Mouse (Mus musculus) neural tube, embryonic 10.5 days (tissue): ENCODE data around the gene Nav3.
"Not testable (repeated sequence)": the region's sequence is repeated elsewhere in the genome, so short reads cannot be mapped to it uniquely, and the experiment has no call there.

ENCODE experiments used
- DNase-seq: peaks from one replicate; pipeline ENCODE4 v3.0.0-alpha.2; 2017; ENCODE audit warnings: low spot score; ENCODE audit errors: extremely low spot score

The Nav3 gene

DNA sequence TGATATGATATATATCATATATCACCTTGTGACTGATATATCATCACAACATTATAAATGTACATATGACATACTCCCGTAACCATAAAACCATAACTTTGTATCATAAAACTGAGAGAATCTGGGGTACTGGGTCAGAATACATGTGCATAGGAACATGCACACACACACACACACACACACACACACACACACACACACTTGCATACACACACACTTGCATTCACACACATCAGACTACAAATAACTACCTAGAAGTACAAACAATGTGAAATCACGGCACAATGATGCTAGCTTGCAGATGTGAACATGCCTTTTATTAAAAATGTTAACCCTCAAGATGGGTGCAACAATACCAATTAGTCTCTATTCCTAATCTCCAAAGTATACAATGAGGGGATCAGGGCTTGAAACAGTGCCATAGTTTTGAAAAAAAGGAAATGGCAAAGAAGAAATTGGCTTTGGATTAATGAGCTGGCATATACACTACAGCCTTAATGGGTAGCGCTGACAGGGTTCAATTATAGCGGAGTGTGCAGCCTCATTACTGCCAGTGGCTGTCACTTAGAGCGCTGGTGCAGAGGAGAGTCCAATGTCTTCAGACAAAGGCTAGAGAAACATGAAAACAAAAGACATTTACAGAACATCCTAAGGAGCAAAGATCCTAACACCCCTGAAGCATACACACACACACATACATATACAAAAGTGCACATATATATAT lies 72.3 kb downstream of the Nav3 start:
- DNase-seq = not testable (repeated sequence)

DNA sequence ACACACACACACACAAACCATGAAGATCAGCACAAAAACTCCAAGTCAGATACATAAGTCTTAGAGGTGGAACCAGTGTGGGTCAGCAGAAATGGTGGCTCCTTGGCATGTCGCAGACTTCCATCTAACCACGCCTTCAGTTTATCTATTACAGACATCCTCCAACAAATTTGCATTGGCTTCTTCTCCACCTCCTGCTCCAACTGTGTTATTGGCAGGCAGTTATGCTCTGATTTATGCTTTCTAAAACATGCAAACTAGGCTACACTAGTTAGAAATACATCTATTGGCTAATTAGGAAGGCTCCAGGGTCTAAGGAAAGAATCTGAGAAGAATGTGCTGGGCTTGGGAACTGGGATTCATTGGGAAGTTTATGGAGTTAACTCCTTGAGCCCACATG lies 75.2 kb downstream of the Nav3 start:
- DNase-seq = no peak

- DNase-seq = no peak
Measured at GRCm38 (mm10) chr10:110372724-110373455, 83.1 kb downstream of the Nav3 start.

DNA sequence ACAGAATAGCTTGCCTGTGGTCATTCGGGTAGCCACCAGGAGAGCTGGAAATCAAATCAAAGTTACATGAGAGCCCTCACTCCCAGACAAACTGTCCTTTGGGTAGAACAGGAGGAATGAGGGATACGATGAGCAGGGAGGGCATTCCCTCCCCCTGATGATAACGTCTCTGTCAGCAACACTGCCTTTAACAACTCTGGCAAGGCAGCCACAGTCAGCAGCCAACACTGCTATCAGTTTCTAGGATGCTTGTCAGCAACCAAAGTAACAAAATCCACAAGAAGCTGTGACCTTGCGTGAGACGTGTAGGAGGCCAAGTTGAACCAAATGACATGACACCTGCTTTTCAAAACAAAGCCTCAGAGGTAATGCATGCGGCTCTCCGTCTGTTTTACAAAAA lies 103.9 kb downstream of the Nav3 start:
- DNase-seq = no peak

DNA sequence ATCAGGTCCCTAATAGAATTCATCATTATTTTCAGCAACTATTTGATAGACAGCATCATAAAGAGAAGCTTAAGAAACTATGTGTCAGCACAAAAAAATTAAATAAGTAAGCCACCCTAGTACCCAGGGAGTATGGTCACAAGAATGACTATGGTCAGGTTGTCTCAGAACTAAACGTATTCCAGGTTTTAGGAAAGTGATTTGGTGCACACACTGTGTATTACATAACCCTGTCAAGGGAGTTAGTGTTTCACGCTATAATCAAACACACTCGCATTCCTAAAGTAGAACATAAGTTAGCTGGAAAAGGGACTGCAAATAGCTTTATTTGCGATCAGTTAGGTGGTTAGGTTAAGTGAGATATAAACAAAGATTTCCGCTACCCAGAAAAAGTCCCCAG lies 126.0 kb downstream of the Nav3 start:
- DNase-seq = no peak

DNA sequence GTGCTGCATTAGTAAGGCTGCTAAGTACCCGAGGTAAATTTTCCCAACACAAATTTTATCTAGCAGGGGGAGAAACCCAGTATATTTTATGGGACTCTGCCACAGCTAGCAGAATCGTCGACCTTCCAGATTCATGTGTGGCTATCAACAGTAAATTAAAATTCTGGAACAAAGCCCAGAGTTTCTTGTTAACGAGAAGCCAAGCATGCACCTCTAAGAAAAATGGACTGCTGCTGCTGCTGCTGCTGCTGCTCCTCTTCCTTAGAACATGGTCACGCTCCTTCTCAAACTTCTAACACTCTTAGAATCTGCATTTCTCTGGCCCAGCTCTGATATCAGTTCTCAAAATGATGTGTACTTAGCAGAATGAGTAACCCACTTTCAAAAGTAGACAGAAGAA lies 126.4 kb downstream of the Nav3 start:
- DNase-seq = no peak

DNA sequence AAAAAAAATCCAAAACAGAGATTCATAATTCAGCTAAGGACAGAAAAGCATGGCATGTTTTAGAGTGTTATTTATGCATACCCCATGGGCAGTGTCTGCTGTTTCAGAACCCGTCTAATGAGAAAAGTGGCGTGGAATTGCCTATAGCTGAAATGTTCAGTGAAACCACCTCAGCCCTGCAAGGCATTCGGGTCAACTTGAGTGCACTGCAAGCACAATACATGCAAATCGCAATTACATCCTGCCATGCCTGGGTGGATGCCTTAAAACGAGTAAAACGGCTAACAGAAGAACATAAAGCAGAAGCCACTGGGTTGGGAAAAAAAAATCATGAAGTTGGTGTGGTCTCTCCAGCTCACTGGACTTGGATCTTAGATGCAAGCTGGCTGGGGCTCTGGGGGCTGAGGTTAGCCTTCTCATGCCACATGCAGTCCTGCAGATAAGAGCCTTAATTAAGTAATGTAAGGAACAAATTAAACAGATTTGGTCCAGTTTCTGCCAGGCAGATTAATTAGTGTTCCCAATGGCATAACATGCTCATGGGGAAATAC lies 133.8 kb downstream of the Nav3 start:
- DNase-seq = no peak

DNA sequence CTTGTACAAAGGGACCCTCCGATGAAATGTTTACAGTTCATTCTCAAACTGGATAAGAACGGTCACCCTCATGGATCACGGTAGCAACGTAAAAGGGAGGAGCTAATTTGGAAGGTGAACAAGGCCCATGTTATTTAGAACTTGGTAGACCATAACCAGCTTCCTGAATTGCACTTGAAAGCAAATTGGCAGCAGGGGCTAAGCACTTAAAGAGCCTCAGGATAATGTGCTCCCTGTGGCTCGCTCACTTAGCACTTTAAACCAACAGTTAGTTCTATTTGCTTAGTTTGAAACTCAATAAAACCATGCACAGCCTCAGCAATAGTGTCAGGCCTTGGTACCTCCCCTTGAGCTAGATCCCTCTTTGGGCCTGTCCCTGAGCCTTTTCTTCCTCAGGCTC lies 138.7 kb downstream of the Nav3 start:
- DNase-seq = no peak

DNA sequence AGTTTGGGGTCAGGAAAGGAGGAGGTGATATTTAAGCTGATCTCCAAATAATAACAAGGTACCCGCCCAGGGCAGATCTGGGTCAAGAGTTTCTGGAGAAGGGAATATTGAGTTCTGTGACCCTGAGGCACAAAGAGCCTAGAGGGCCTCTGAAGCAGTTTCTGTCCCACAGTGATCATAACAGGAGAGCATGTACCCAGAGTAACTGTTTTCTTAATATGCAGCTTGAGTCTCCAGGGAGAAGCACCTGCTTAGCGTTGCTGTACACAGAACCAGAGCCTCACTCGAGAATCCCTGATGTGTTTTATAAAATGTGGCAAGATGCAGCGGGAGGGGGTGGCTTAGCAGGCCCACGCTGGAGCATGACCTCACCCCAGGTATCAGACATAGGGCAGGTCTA lies 141.5 kb downstream of the Nav3 start:
- no peak for DNase-seq

GRCm38 (mm10) chr10:110313959-110314358 lies 142.0 kb downstream of the Nav3 start:
- DNase-seq = no peak

DNA sequence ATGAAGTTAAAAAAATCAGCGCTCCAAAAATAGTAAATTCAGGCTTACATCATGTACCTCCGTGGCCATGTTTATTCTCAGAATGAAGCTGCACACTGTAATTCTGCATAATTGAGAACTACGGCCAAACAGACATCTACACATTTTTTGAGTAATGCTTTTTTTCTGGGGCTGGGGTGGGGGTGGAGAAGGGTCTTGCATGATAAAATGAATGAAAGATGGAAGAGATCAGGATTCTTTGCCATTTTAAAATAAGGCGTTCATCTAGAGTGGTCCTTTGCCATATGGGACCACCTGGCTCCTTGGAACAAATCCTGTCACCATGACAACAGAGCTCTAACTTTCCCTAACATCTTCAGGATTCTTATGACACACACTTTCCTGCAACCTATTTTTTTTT lies 146.5 kb downstream of the Nav3 start:
- DNase-seq = no peak

- DNase-seq = no peak
Measured at GRCm38 (mm10) chr10:110305609-110306008, 150.4 kb downstream of the Nav3 start.

DNA sequence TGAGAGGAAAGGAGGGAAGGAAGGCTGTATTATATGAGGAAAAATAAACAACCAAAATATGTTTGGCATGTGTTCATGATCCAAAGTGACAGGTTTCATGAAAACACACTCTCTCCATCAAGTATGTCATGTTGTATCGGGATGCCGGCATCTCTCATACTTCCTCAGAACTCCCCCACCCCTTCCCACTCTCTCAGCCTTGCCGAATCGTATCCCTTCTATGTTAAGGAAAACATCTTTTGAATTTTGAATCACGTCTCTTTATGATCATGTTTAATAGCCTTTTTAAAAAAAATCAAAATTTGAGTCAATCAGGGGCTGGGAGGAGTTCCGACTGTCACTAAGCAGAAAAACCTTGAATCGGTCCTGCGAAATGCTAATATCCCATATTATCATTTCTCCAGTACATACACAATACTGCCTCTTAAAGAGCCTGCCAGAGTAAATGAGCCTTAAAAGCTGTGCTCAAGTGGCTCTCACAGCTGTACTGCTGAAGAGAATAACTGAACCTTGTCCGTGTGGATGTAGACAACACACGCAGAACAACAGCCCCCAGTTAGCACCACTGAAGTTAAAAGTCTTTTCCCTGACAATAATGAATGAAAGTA lies 165.9 kb downstream of the Nav3 start:
- DNase-seq = no peak

DNA sequence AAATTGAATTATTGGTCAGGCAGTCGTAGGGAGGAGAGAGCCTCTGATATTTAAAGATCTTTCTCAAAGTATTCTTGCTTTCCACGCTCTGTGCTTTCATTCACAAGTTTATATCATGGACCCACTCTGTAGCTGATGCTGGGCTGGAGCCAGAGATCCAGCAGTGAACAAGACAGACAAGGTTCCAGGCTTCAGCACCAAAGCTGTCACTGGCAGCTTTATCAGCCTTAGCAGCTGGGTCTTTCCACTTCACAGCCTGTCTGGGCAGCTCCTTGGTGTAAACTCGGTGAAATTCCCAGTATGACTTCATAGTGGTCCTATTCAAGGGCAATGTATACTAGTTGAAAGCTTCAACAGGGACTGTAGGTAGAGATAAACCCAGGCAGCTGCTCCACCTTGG lies 172.1 kb downstream of the Nav3 start:
- DNase-seq = no peak

- no peak for DNase-seq
Measured at GRCm38 (mm10) chr10:110272818-110273217, 183.2 kb downstream of the Nav3 start.

DNA sequence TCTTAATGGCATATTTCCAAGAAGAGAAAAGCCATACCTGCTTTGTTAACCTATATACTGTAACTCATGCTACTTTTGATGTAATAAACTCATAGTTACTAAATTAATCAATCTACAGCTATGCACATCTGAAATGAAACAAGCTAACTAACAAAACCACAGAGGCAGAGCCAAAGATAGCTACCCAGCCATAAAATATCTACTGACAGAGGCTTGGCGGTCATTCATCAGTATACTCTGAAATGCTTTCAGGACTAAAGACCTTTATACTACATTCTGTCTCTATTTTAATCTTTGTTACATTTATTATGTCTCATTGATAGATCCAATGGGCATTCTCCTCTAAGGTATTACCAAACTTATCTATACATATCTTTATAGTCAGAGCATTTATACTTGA lies 185.4 kb downstream of the Nav3 start:
- DNase-seq = no peak

GRCm38 (mm10) chr10:110242128-110242561 lies 213.9 kb downstream of the Nav3 start:
- DNase-seq = no peak

DNA sequence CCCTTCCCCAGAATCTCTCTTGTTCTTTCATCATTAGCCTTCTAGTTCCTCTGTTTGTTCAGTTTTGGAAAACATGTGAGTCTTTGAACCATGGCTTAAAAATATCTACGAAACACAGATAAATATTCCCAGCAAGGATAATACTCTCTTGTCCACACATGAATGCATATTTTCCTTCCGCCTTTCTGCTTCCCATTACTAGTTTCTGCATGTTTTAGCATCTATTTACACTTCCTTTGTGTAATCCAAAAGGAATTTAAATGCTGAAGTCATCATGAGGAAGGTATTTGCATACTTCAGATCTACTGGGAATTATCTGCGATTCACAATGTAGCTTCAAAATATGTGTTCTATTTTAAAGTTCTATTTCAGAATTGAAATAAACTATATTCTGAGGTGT lies 215.3 kb downstream of the Nav3 start:
- no peak for DNase-seq

GRCm38 (mm10) chr10:110233307-110233930 lies 222.6 kb downstream of the Nav3 start:
- DNase-seq = no peak

GRCm38 (mm10) chr10:110206411-110206810 lies 249.6 kb downstream of the Nav3 start:
- no peak for DNase-seq

DNA sequence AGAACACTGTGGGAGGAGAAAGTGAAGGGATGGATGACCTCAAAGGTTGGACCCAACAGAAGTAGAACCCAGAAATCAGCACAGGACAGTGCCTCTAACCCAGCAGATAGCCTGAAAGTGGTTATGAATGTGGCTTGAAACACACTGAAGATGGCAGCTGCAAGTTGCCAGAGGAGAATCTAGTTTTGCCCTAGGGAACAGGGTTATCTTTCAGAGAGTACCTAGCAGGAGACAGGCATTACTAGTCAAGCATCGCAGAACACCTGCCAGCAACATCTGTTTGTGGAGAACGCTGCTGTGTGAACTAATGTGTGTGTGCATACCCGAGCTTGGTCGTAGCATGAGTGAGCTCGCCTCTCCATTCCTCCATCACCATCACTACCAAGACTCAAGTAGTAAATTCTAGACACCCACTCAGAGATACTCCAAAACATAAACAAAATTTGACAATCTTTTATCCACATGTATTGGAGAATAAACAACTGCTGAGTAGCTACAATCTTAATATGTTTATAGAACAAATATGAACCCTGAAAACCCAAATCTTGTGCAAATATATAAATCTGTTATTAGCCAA lies 251.8 kb downstream of the Nav3 start:
- DNase-seq = no peak
